Mouse (Mus musculus) spleen, adult 18-20 months (tissue): ENCODE results near the gene Ccdc14.
"Not testable (repeated sequence)": the region's sequence is repeated elsewhere in the genome, so short reads cannot be mapped to it uniquely, and the experiment has no call there.

Experiments used
- DNase-seq, 2 experiments: peaks; one replicate each; pipeline ENCODE4 v3.0.0; 2022; ENCODE audit warnings: mixed read lengths in 2 of 2

The Ccdc14 gene

DNA sequence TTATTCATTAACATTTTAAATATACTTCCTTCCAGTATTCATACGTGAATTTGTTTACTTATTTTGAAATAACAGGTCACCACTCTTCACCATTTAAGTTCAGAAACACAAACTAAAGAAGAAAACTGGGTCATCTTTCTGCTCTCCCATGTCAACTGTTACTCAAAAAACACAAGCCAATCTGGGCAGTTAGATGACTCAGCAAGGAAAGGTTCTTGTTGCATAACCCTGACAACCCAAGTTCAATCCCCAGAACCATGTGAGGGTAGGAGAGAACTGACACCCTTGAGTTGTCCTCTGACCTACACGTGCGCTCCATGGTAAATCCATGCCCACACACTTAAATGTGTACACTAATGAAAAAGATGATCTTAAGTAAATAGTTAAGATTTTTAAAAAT is 34.7 kb downstream of the Ccdc14 start:
- no peak for DNase-seq

DNA sequence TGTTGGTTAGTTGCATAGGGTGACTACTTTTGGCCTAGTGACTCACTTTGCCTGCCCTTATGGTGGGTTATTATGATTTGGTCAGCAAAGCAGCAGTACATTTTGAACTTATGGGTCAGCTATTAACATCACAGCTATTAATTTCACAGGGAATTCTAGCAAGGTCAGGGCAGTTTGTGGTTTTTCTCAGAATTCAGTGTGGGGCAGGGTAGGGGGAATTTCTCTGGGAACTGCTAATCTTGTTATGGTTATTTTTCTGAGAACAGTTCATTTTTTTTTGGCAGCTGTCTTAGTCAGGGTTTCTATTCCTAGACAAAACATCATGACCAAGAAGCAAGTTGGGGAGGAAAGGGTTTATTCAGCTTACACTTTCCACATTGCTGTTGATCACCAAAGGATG is 38.2 kb downstream of the Ccdc14 start:
- not testable (repeated sequence) for DNase-seq

DNA sequence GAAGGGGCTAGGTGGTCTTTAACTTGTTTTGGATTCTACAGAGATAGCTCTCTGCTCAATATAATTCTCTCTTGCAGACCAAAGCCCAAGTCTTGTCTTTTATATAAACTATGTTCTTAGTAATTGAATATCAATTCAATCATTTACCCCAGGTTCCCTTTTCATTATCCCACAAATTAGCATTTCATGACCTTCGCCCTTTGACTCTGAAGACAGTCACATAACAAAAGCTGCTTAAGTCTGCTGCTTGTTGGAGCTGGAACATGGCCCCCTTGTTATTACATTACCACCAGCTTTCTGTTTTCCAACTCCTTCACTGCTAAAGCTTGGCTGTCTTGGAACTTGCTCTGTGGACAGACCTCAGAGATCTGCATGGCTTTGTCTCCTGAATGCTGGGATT is 39.0 kb downstream of the Ccdc14 start:
- no peak for DNase-seq

DNA sequence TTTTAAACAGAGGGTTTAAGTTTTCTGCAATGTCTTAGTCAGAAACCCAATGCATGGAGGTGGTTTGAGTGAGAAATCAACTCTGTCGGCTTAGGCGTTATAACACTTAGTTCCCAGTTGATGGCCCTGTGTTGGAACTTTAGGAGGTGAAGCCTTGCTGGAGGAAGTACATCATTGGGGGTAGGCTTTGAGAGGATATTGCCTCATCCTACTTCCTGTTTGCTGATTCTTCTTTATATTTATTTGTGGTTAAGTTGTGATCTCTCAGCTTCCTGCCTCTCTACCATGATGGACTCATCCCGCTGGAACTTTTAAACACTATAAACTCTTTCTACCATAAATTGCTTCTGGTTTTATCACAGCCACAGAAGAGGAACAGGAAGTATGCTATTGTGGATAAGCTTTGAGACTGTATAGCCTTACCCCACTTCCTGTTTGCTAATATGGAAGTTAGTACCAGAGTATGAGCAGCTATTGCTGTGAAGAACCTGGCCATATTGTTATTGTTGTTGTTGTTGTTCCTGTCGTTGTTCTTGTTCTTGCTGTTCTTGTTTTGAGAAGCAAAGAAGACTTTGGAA is 48.3 kb downstream of the Ccdc14 start:
- no peak for DNase-seq

DNA sequence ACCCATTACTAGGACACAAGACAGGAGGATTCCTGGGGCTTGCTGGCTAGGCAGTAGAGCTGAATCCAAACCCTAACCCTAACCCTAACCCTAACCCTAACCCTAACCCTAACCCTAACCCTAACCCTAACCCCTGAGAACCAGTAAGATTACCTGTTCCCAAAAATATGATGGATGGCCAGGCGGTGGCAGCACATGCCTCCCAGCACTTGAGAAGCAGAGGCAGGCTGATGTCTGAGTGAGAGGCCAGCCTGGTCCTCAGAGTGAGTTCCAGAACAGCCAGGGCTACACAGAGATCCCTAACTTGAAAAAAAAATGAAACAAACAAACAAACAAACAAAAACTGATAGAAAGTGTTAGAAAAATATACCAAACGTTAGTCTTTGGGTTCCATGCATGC is 52.5 kb downstream of the Ccdc14 start:
- no peak for DNase-seq

DNA sequence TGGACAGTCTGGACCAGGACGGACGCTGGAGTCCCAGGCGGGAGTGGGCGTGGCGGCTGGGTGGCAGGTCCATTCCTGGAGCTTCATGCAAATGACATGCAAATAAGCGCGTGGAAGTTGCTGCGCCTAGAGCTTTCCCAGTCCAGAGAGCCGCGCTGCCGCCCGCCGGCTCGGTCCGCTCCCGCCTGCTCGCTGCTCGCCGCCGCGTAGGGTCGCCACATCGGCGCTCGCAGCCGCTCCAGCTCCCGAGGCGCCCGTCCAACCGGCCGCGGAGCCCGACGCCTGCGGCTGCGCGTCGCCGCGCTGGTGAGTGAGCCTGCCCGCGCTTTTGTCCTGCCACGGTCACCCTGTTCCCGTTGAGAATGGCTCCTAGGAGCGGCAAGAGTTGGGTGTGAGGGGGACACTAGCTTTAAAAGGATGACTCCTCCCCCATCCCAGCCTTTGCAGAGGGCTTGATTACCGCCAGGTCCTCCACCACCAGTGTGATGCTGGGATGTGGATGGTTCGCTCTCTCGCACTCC is 54.7 kb downstream of the Ccdc14 start, which contains the start of gene Mylk:
Mylk (plus strand) TSS at position 146 of the 521 bp plus-strand sequence.
- DNase-seq = peak; percentile 10 to 23

DNA sequence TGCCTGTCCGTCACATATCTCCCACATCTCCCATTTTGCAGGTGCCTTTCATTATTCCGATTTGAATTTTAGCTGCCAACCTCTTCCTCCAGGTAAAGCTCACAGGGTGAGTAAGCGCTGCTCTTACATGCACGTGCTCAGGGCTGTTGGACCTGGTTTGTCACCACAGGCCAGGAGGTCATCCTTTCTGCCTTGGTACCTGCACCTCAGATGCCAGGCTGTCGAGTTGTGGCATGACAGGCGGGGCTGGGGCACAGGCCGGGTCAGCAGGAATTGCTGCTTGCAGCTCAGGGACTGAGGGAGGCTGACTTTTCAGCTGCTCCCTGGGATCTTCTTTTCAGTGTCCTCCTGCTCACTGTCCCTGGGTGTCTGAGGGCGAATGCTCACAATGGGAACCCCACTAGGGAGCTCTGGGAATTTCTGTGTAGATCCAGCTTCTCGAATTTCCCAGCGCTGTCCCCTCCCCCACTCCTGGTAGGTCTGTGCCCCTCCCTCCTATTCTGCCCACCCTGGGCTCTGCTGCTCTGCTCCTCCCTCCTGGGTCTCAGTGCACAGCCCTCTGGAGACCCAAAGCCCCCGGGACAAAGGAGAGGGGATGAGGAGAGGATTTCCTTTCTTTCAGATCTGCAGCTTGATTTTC is 57.8 kb downstream of the Ccdc14 start:
- DNase-seq = no peak

DNA sequence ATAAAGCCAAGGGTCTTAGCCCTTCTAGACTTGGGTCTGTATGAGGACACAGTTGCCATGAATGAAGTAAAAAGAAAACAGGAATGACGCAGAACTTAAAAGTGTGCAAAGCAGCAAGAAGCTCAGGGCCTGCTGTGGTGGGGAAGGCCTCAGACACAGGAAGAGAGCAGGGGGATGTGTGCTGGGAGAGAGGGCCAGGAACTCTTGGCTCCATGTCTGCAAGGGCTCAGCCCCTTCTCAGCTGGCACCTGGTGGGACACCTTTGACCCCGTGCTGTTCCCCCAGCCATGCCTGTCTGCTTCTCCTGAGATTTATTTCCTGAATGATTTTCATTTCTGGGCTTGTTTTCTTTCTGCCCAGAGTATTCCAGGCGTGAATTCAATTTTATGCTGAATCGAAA is 59.1 kb downstream of the Ccdc14 start:
- DNase-seq = no peak

DNA sequence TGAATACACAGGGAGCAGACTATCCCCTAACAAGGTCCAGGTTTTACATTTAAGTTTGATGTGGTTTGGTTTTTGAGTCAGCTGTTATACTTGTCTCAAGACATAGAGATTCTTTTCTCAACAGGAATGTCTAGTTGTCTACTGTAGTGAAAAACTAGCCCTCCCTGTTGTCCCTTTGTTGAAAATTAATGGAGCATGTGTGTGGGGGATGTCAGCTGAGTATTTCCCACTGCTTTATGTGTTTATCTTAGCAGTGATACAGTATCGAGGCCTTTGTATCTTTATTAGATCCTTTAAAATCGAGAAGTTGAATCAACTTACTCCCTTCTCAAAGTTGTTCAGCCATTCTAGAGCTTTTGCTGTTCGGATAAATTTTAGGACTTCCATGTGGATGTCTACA is 61.6 kb downstream of the Ccdc14 start:
- no peak for DNase-seq

DNA sequence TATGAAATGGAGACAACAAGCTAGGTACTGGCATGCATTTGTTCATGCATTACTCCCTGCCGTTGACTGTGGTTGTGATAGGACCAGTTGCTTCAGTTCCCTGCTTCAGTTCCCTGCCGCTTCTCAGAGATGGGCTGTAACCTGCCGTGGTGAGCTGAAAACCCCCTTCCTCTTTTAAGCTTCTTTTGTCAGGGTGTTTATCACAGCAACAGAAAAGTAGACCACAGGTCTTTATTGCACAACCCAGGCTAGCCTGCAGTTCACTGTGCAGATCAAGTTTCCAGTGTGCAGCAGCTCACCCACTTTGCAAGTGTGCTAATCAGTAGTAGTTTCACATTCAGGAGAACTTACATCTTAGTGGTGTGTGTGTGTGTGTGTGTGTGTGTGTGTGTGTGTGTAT is 62.6 kb downstream of the Ccdc14 start:
- no peak for DNase-seq

DNA sequence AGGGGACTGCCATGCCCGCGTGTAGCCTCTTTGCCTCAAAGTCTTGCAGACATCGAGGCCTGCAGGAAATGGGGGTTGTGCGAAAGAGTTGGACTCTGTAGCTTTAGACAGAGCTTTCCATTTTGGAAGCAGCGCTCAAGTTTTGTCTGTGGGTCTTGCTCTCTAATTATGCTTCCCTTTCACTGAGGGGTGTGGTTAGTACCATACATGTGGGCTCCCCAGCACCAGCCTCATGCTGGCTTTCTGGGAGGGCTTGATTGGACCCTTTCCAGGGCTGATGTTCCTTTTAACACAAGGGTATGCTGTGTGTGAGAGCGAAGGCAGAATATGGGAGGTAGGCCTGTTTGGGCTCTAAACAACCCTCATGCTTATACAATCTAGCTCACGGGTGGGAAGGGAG is 66.6 kb downstream of the Ccdc14 start:
- DNase-seq = no peak

DNA sequence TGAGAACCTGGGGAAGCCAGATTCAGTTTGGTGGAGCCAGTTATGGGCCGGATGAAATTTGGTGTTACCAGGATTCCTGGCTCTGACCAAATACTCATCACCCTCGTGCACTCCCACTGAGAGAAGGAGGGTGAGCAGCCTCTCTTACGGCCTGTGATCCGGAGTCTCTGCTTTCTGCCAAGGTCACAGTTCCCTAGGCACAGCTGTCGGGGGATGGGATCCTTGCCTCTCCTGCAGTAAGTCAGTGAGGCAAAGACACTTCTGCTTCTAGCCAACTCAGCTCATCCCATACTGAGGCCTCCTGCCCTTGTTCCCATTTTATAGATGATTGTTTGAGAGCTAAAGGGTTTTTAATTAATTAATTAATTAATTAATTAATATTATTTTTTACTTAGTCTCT is 67.8 kb downstream of the Ccdc14 start:
- DNase-seq = no peak

DNA sequence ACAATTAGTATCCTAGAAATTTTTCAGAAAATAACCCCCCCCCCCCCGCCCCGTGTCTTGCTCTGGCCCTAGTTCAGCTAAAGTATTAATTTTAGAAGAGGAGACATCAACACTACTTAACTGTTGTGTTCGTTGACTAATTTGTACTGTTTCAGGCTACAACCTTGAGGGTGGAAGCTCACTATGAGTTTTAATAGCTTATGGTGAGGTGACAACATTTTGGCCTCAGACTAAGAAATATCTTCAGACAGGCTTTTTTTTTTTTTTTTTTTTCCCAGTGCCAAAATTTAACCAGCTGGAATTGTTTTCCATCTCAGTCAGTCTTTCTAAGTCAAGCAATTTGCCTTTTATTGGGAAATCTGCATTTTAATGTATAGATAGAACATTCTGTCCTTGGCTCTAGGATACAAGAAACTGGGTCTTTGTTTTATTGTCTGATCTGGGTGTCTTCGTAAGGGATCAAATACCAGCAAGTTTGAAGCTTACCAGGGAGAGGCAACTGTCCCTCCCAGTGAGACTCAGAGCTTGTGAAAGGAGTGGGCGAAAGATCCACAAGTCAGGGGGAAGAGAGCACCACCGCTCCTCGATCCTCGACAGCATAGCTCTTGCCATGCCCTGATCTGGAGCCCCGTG is 73.7 kb downstream of the Ccdc14 start:
- no peak for DNase-seq

DNA sequence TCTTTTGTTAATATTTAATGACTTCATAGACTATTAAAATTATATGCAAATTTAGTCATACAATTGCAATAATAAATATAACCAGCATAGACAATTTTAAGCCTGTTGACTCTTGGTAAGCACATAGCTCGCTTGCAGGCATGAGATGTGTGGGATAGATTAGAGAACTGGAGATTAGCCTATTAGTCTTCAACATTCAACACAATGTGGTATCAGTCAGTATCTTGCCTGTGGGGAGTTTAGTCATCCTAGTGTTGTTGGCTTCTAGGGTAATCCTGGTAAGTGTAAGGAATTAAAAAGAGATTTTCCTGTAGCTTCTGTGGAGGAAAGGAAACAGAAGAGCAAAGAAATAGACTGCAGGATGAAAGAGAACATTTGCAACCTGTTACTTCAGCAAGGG is 75.2 kb downstream of the Ccdc14 start:
- no peak for DNase-seq

DNA sequence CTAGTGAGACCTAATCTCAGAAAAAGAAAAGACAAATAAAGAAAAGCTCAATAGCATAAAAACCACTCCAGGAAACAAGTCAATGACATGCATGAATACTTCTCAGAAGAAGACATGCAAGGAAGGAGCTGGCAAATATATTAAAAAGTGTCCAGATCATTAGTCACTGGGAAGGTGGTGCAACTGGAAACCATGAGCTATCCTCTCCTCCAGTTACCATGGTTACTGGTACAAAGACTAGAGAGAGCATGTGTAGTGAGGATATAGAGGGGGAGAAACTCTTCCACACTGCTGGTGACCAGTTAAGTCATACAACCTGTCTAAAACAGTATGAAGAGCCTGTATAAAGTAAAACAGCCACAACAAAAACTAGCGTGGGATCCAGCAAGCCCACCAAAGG is 75.8 kb downstream of the Ccdc14 start:
- DNase-seq = no peak

DNA sequence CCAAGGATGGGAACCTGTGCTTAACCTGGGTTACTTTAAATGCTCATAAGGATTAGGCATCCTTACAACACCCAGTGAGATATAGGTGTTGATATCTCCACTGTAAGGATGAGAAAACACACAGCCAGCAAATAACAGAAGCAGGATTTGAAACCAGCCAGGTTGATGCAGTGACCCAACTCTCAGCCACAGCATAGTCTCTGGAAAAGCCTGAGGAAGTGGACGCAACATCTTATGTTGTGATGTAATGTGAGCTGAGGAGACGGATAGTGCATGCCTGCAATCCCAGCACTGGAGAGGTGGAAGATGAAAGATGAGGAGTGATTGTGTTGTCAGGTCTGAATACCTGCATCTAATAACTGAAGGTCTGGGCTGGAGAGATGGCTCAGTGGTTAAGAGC is 77.0 kb downstream of the Ccdc14 start:
- no peak for DNase-seq

DNA sequence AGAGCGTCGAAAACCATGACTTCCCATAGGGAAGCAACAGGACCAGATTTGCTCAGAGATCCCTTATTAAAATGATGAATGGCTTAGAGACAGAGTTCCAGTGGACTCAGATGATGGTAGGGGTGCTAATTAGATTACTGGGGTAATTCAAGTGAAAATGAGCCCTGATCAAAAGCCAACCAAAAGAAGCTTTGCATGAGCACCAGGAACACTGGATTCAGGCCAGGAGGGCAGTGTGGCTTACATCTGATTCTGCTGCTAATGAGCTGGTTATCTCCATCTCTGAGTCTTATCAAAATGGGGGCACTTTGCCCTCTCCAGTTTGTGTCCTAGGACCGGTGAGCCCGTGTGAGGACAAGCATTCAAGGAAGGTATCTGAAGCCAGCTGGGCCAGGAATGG is 78.0 kb downstream of the Ccdc14 start:
- DNase-seq = no peak

DNA sequence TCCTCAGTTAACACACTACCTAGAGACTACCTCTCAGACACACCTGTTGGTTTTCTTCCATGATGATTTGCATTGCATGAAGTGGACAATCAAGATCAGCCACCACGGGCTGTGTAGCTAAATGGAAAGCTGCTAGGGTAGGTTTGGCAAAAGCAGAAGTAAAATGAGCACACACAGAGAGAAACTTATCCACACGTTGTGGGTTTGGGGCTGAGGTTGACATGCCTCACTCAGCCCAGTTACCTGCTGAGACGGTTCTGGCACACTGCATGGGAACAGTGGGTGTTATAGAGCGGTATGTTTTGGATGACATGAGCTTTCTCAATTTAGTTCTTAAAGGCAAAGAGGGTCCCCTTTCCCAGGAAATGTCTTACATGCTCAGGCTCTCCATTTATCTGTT is 79.7 kb downstream of the Ccdc14 start:
- no peak for DNase-seq

DNA sequence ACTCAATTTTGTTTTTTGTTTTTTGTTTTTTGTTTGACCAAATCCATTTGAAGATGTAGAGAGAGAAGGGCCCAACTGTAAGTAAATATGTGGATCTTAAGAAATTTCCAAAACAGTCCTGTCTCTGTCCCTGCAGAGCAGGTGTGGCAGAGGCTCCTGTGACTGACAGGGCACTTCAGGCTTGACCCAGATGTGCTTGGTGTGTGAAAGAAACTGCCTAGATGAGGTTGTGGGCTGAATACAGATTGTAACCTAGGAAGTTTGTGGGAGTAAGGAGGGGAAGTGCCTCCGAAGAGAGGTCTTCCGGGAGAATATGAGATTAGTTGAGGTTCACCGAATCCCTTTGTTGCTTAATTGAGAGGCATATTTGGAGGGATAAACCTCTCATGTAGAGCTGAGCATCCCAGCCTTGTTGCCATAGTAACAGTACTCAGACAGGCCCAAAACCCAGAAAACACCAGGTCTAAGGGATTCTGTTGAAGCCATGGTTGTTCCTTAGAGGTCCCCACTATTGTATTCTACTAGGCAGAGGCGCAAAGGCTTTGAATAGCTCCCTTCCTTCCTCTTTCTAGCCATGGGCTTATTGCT is 82.1 kb downstream of the Ccdc14 start:
- DNase-seq = no peak
